Mouse (Mus musculus) E14TG2a.4 (cell line): ENCODE results near the gene Pkm.

Experiments
- H3K27me3 ChIP-seq: 2 replicates; pipeline ENCODE4 v1.6.1; 2014; ENCODE audit warnings: low read length, control low read depth; ENCODE audit not compliant: insufficient read depth
- H3K36me3 ChIP-seq: 2 replicates; pipeline ENCODE4 v1.6.1; 2014; ENCODE audit warnings: low read length, control low read depth; ENCODE audit not compliant: insufficient read depth
- H3K4me1 ChIP-seq: replicated peaks from 2 replicates; pipeline ENCODE4 v1.6.1; 2014; ENCODE audit warnings: low read depth, low read length, control low read depth
- H3K4me3 ChIP-seq: replicated peaks from 2 replicates; pipeline ENCODE4 v1.5.1; 2014; ENCODE audit warnings: mild to moderate bottlenecking, low read length
- H3K9me3 ChIP-seq: 2 replicates; pipeline ENCODE4 v1.6.1; 2014; ENCODE audit warnings: low read length, control low read depth
- CTCF ChIP-seq: conservative IDR thresholded peaks from 2 replicates; pipeline ENCODE4 v1.5.1; 2014; ENCODE audit warnings: low read length
- NANOG ChIP-seq: IDR thresholded peaks from 2 replicates; pipeline ENCODE4 v1.6.1; 2014; ENCODE audit warnings: borderline replicate concordance, low read length, mixed read lengths
- POU5F1 ChIP-seq: IDR thresholded peaks from 2 replicates; pipeline ENCODE4 v1.6.1; 2014; ENCODE audit warnings: low read length, borderline replicate concordance

Gene Pkm

GRCm38 (mm10) chr9:59691635-59692094, 35.5 kb downstream of the Pkm start:
- Histone ChIP-seq H3K36me3 (no peaks in the 10 kb centered on the region), H3K27me3 (peaks cover 17% of the 10 kb centered on the region), H3K4me3 (peak overlapping the region; percentile 75), H3K4me1 (peaks cover 58% of the 10 kb centered on the region), H3K9me3 (no peaks in the 10 kb centered on the region)
- TF ChIP-seq NANOG: no peak
- no peak for TF ChIP-seq CTCF
- TF ChIP-seq POU5F1: no peak

GRCm38 (mm10) chr9:59692145-59692544, 36.0 kb downstream of the Pkm start:
- no peak for TF ChIP-seq NANOG
- no peak for TF ChIP-seq POU5F1
- TF ChIP-seq CTCF: no peak
- Histone ChIP-seq H3K4me3 (peak overlapping the region; percentile 75), H3K27me3 (peaks cover 17% of the 10 kb centered on the region), H3K36me3 (no peaks in the 10 kb centered on the region), H3K4me1 (peaks cover 55% of the 10 kb centered on the region), H3K9me3 (no peaks in the 10 kb centered on the region)

- Histone ChIP-seq H3K9me3 (no peaks in the 10 kb centered on the region), H3K36me3 (no peaks in the 10 kb centered on the region), H3K4me1 (peaks cover 52% of the 10 kb centered on the region), H3K4me3 (0 out of 2 replicates have a peak overlapping the region, but pooled peaks have one; percentile 10), H3K27me3 (peaks cover 17% of the 10 kb centered on the region)
- TF ChIP-seq POU5F1 (no peak), NANOG (no peak), CTCF (no peak)
Measured at GRCm38 (mm10) chr9:59694571-59695450, 38.6 kb downstream of the Pkm start.

- H3K9me3 ChIP-seq: no peaks in the 10 kb centered on the region
- peaks cover 53% of the 10 kb centered on the region for H3K4me1 ChIP-seq
- TF ChIP-seq CTCF: no peak
- TF ChIP-seq NANOG: no peak
- TF ChIP-seq POU5F1: no peak
- H3K4me3 ChIP-seq: no peak overlapping the region
- peaks cover 17% of the 10 kb centered on the region for H3K27me3 ChIP-seq
- H3K36me3 ChIP-seq: no peaks in the 10 kb centered on the region
Measured at GRCm38 (mm10) chr9:59695451-59695813, 39.3 kb downstream of the Pkm start.

GRCm38 (mm10) chr9:59696381-59696780, 40.2 kb downstream of the Pkm start:
- no peak overlapping the region for H3K4me3 ChIP-seq
- no peak for TF ChIP-seq POU5F1
- no peaks in the 10 kb centered on the region for H3K9me3 ChIP-seq

GRCm38 (mm10) chr9:59701094-59701493, 44.9 kb downstream of the Pkm start:
- TF ChIP-seq POU5F1: no peak
- TF ChIP-seq CTCF: no peak
- no peak for TF ChIP-seq NANOG
- H3K9me3 ChIP-seq: no peaks in the 10 kb centered on the region

More at GRCm38 (mm10) chr9:59696381-59696780, 40.2 kb downstream of the Pkm start:
- H3K27me3 ChIP-seq: peaks cover 17% of the 10 kb centered on the region
- peaks cover 43% of the 10 kb centered on the region for H3K4me1 ChIP-seq
- H3K36me3 ChIP-seq: no peaks in the 10 kb centered on the region

GRCm38 (mm10) chr9:59703099-59703498, 46.9 kb downstream of the Pkm start:
- TF ChIP-seq POU5F1 (no peak), NANOG (no peak), CTCF (no peak)
- Histone ChIP-seq H3K4me1 (peaks cover 26% of the 10 kb centered on the region), H3K4me3 (no peak overlapping the region), H3K27me3 (no peaks in the 10 kb centered on the region; the same call in 1 of the 2 replicates), H3K9me3 (no peaks in the 10 kb centered on the region), H3K36me3 (no peaks in the 10 kb centered on the region)

More at GRCm38 (mm10) chr9:59701094-59701493, 44.9 kb downstream of the Pkm start:
- Histone ChIP-seq H3K27me3 (no peaks in the 10 kb centered on the region; the same call in 1 of the 2 replicates), H3K4me1 (peaks cover 7% of the 10 kb centered on the region), H3K4me3 (no peak overlapping the region), H3K36me3 (no peaks in the 10 kb centered on the region)

GRCm38 (mm10) chr9:59706850-59707825, 51.0 kb downstream of the Pkm start:
- Histone ChIP-seq H3K4me3 (peak overlapping the region; percentile 13; the same call in 1 of the 2 replicates), H3K9me3 (no peaks in the 10 kb centered on the region), H3K36me3 (no peaks in the 10 kb centered on the region), H3K4me1 (peaks cover 32% of the 10 kb centered on the region), H3K27me3 (no peaks in the 10 kb centered on the region)
- TF ChIP-seq CTCF (no peak), NANOG (no peak), POU5F1 (no peak)
